Comparison of ENCODE assay signal across 10 mouse cellular contexts in the genomic region with DNA sequence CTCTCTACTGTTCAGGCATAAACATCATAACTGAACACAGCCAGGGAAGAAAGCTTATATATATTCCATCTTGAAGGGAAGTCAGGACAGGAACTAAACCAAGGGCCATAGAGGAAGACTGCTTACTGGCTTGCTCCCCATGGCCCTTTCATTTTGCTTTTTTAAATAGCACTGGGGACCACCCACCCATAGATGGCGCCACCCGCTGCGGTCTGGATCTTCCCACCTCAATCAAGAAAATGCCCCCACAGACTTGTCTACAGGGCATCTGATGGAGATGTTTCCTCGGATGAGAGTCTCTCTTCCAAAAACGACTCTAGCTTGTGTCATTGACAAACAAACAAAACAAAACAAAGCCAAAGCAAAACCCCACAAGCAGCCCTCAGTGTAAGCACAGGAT.
DNase-seq lines count a peak whose midpoint lies in the region; ATAC-seq and TF ChIP-seq lines count a peak whose summit lies in the region.
"Had no signal": no experiment of that assay in that cellular context is flagged by ENCODE, and none has a peak within 500 bp of the region (broad histone marks: within the 10 kb centered on the region; RNA-seq: fewer than 3 reads in every experiment).

No protein-coding gene starts in this region.

- no peaks in the 10 kb centered on the region for H3K36me3 ChIP-seq in liver, postnatal 0 days (replicated peaks; ENCODE audit: insufficient read depth, low read length)
- no peaks in the 10 kb centered on the region for H3K36me3 ChIP-seq in E14TG2a.4 (ENCODE audit: insufficient read depth, low read length)

- intact Hi-C loops in gastrocnemius, postnatal 14 days (cut with DNase I; ENCODE audit: low total_unique reads): no loop called here

- 56% methylated on average over 5 of the region's 5 CpGs for WGBS in liver, postnatal 0 days (ENCODE audit: insufficient replicate concordance)

- no peak for ATAC-seq in liver, postnatal 0 days
- ATAC-seq in megakaryocyte, adult 5-6 weeks (ENCODE audit: poor library complexity, severe bottlenecking): no peak

- H3K4me3 ChIP-seq in liver, postnatal 0 days (ENCODE audit: low read depth, low read length): no peak overlapping the region
- no peak overlapping the region for H3K4me3 ChIP-seq in E14TG2a.4 (replicated peaks; ENCODE audit: low read length)
- H3K4me3 ChIP-seq: hindbrain, embryonic 13.5 days; midbrain, embryonic 12.5 days had no signal

- peaks cover 3% of the 10 kb centered on the region; the same call in 1 of the 2 replicates for H3K4me1 ChIP-seq in liver, postnatal 0 days (ENCODE audit: insufficient read depth)
- H3K4me1 ChIP-seq in E14TG2a.4 (replicated peaks; ENCODE audit: low read depth, low read length): no peaks in the 10 kb centered on the region
- H3K4me1 ChIP-seq: hindbrain, embryonic 13.5 days; midbrain, embryonic 12.5 days had no signal

- H3K4me2 ChIP-seq in liver, postnatal 0 days (ENCODE audit: low read depth, low read length): no peak overlapping the region
- H3K4me2 ChIP-seq: hindbrain, embryonic 13.5 days; midbrain, embryonic 12.5 days had no signal

- no peaks in the 10 kb centered on the region for H3K27me3 ChIP-seq in liver, postnatal 0 days (ENCODE audit: insufficient read depth, low read length)
- no peaks in the 10 kb centered on the region for H3K27me3 ChIP-seq in E14TG2a.4 (ENCODE audit: insufficient read depth, low read length)
- H3K27me3 ChIP-seq: hindbrain, embryonic 13.5 days; midbrain, embryonic 12.5 days had no signal

- no peaks in the 10 kb centered on the region for H3K9me3 ChIP-seq in liver, postnatal 0 days (ENCODE audit: low read length)
- no peaks in the 10 kb centered on the region for H3K9me3 ChIP-seq in E14TG2a.4 (ENCODE audit: low read length)
- H3K9me3 ChIP-seq: hindbrain, embryonic 13.5 days; midbrain, embryonic 12.5 days had no signal

- H3K27ac ChIP-seq in liver, postnatal 0 days (ENCODE audit: low read depth): no peak overlapping the region
- H3K27ac ChIP-seq: hindbrain, embryonic 13.5 days; midbrain, embryonic 12.5 days had no signal

- peak; percentile 45 for TF ChIP-seq CTCF in liver, postnatal 0 days (IDR thresholded peaks at IDR 0.05; ENCODE audit: low read depth)
- peak; percentile 69 for TF ChIP-seq CTCF in E14TG2a.4 (conservative IDR thresholded peaks at IDR 0.05; ENCODE audit: low read length)

- no peak for TF ChIP-seq EP300 in liver, postnatal 0 days (IDR thresholded peaks at IDR 0.05; ENCODE audit: low read depth)

- peak; percentile 10 for DNase-seq in gastrocnemius, postnatal 10 days
- no peak for DNase-seq in gastrocnemius, postnatal 14 days
- DNase-seq in liver, postnatal 0 days: peak; percentile 19
- DNase-seq in liver: no peak
- peak; percentile 5 for DNase-seq in c-Kit-positive CD71-negative TER-119-negative erythroid progenitor cells, embryonic 14.5 days (ENCODE audit: low read depth)
- DNase-seq in ovary, postnatal 36 days (ENCODE audit: low spot score): no peak

- no peak overlapping the region for H3K9ac ChIP-seq in liver, postnatal 0 days (replicated peaks)
- H3K9ac ChIP-seq: hindbrain, embryonic 13.5 days; midbrain, embryonic 12.5 days had no signal

Comparison
In these comparisons a context has a peak if more than half of its experiments do, and no peak if none do; other contexts are left out.
1. DNase-seq: peak in gastrocnemius, postnatal 10 days (single experiment), liver, postnatal 0 days (single experiment) and c-Kit-positive CD71-negative TER-119-negative erythroid progenitor cells, embryonic 14.5 days (single experiment); none in gastrocnemius, postnatal 14 days (single experiment), liver (single experiment) and ovary, postnatal 36 days (single experiment).